Mouse (Mus musculus): ENCODE measurements at regions not wholly inside any gene's neighbourhood (a gene's known extent, or its start where the extent isn't known, plus 50 kb on each side); places are given as distances from the start of the nearest gene placed in this dataset.

- intact Hi-C loops (cut with DNase I): no loop called here
- DNase-seq (ENCODE audit: low spot score): no peak
Observed at GRCm38 (mm10) chr2:61527127-61527526, 51.3 kb upstream of the Tank start.

DNA sequence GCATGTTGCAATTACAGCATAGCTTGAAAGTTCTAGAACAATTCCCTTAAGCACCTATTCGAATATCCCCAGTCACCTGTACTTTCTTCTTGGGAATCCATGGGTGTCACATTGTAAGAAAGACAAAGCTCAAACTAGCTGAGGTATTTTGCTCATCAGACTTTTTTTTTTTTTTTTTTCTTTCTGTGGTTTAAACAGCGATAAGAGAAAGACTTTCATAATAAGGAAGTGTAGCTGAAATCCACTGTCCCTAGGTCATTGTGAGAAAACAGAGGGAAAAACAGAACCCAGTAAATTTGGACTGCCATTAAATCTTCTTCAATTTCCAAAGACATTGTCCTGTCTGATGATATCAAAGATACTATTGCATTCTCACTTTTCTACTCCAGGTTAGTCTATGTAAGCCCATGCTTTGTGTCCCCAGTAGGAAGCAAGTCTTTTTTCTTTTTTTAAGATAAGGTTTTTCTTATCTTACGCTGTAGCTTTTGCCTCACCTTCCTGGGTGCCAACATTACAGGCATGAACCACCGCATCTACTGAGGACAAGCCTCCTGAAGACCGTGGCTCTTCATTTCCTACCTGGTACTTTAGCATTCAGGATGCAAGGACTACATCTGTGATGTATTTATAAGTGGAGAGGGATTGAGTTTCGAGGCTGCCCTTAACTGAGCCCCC is 54.2 kb upstream of the Tank start:
- intact Hi-C loops (cut with DNase I): no loop called here
- no peak for DNase-seq (ENCODE audit: low spot score)

DNA sequence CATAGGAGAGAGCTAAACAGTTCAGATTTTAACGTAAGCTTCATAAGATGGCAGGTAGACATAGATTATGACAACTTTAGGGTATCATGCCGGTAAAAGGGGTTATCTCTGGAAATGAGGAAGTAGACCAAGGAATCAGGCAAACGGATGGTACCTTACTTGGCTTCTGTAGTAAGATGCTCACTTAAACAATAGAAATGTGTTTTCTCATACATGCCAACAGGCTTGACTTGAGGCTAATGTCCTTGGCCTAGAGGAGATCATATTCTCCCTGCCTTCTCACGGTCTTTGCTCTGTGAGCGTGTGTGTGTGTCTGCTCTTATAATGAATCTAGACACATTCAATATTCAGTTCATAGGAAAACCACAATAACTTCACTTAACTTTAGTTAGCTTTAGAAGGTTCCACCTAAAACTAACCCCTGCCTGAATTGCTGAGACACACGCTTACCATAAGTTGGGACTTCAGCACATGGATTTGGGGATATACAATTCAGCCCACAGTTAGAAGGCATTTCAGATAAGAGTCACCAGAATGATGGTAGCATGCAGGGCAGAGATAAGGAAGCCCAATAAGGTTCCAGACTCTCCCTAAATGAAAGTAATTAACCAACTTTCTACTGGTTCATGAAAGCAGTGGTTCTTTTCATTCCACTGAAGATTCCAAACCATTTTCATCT is 63.8 kb upstream of the Tank start:
- DNase-seq (ENCODE audit: low spot score): no peak

GRCm38 (mm10) chr2:61513787-61514444 is 64.5 kb upstream of the Tank start:
- DNase-seq (ENCODE audit: low spot score): no peak
- intact Hi-C loops (cut with DNase I): no loop called here

More for the DNA sequence above, 63.8 kb upstream of the Tank start:
- intact Hi-C loops (cut with DNase I): no loop called here

- no peak for DNase-seq (ENCODE audit: low spot score)
- intact Hi-C loops (cut with DNase I): no loop called here
Observed at GRCm38 (mm10) chr2:61503594-61503993, 74.8 kb upstream of the Tank start.

GRCm38 (mm10) chr2:61501922-61502321 is 76.5 kb upstream of the Tank start:
- intact Hi-C loops (cut with DNase I): no loop called here
- no peak for DNase-seq (ENCODE audit: low spot score)

- intact Hi-C loops (cut with DNase I): no loop called here
Observed at GRCm38 (mm10) chr2:61499266-61499665, 79.1 kb upstream of the Tank start.

GRCm38 (mm10) chr2:61497930-61498329 is 80.5 kb upstream of the Tank start:
- DNase-seq (ENCODE audit: low spot score): no peak
- intact Hi-C loops (cut with DNase I): no loop called here

More at GRCm38 (mm10) chr2:61499266-61499665, 79.1 kb upstream of the Tank start:
- no peak for DNase-seq (ENCODE audit: low spot score)

GRCm38 (mm10) chr2:61496968-61497367 is 81.4 kb upstream of the Tank start:
- intact Hi-C loops (cut with DNase I): no loop called here
- no peak for DNase-seq (ENCODE audit: low spot score)

GRCm38 (mm10) chr2:61493918-61494712 is 84.3 kb upstream of the Tank start:
- DNase-seq (ENCODE audit: low spot score): peak; percentile 20
- intact Hi-C loops (cut with DNase I): no loop called here

DNA sequence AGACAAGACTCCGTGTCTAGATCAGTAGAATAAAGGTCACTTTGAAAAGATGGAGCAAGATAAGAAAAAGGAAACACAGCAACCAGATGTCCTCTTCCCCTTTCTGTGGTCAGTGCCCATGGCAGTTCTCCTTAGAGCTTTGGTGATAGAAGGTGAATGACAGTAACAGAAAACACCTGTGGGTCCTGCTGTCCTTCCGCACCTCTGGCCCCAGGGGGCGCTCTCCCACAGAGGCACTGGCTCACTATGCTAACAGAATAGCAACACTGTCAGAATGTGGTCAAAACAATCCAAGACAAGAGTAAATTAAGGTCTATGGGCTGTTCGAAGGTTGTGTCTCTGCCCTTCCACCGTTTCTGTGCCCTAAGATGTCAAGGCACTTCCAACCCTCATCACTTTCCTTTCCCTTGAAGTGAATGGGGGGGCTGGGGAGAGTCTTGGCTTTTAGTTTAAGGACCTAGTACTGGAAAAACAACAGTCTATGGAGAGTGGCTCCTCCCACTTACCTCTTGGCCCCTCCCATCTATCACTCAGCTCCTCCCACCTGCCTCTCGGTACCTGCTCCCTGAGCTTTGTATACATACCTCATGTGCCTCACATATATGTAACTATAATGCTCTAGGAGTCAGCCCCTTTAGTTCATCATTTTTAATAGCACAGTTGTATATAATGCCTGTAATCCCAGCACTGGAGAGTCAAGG is 86.2 kb upstream of the Tank start:
- intact Hi-C loops (cut with DNase I): no loop called here
- no peak for DNase-seq (ENCODE audit: low spot score)

DNA sequence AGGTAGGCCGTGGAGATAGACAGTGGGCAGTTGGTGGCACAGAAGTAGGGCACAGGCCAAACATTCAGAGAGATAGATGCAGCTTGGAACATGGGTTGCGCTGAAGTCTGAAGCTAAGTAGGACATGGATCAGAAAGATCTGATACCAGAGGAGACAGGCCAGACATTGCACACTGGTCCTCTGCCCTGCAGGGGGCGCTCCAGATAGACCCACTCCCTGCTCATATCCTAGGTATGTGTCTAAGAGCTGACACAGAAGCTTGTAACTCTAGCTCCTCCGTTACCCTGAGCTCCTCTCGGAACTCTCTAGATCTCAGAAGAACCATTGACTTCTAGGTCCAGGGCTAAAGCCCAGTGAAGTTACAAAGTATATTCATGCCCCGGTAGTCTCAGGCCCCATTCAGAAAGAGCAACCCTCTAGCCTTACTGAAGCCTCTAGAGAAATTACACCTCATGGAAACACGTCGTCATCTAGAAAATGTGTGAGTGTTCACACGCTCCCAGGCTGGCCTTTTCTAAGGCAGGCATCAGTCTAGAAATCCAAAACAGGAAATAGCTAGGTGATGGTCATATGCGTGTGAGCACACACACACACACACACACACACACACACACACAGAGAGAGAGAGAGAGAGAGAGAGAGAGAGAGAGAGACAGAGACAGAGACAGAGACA is 87.8 kb upstream of the Tank start:
- no peak for DNase-seq (ENCODE audit: low spot score)
- intact Hi-C loops (cut with DNase I): no loop called here

GRCm38 (mm10) chr2:61489762-61490161 is 88.6 kb upstream of the Tank start:
- DNase-seq (ENCODE audit: low spot score): no peak
- intact Hi-C loops (cut with DNase I): no loop called here

- DNase-seq (ENCODE audit: low spot score): no peak
Observed at GRCm38 (mm10) chr2:61483820-61484219, 94.6 kb upstream of the Tank start.

DNA sequence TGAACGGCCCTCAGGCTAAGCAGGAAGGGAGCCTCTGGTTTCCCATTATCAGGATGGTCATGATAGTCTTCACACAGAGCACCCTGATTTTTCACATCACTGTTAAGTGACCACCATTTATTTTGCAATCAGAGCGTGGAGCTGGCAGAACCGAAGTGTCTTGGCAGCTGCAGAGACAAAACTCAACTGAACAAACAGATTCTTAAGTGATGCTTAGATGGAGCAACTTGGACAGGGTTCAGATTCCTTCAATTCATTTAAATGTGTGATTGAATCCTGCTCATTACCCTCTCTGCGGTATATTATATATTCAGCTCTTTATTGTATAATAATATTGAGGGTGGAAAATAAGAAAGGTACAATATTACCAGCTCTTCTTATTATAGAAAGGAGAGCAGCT is 101.7 kb upstream of the Tank start:
- no peak for DNase-seq (ENCODE audit: low spot score)
- intact Hi-C loops (cut with DNase I): no loop called here

More at GRCm38 (mm10) chr2:61483820-61484219, 94.6 kb upstream of the Tank start:
- intact Hi-C loops (cut with DNase I): no loop called here

DNA sequence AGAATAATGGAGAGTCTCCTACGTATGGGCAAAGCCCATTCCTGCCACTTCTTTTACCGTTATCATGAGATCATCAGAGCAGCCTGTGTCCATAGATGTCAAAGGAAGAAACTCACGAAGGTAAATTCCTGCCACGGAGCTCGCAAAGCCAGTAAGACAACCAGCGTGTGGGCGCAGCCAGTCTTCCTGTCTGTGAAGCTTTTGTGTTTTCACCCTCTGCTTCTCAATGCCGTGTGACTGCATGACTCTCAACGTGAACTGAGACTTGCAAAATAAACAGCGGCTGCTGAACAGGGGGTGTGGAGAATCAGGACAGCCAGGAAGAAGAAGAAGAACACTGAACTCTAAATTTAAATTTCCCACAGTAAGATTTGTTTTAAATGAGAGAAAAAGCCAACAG is 103.8 kb upstream of the Tank start:
- no peak for DNase-seq (ENCODE audit: low spot score)
- intact Hi-C loops (cut with DNase I): no loop called here

DNA sequence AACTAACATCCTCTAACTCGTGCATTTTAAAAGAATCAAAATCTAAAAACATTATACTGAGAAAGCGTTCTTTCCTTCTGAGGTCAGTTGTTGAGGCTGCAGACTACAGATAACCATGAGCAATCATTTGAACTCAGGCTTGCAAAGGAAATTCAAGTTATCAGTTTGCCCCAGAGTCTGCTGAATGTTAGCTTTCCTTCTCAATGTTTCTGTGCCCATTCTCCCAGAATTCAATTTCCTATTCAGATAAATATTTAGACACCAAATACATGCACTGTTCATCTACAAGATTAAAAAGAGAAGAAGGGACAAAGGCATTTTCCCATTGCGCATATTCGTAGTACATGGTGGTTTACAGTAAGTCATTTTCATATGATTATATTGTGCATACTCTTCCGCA is 107.9 kb upstream of the Tank start:
- DNase-seq (ENCODE audit: low spot score): no peak
- intact Hi-C loops (cut with DNase I): no loop called here

- DNase-seq (ENCODE audit: low spot score): no peak
- intact Hi-C loops (cut with DNase I): no loop called here
Observed at GRCm38 (mm10) chr2:61470064-61470463, 108.3 kb upstream of the Tank start.

- intact Hi-C loops (cut with DNase I): loop anchor here (5.0 kb wide), 1 partner anchor 849 kb away; no protein-coding TSS in a partner anchor
- DNase-seq (ENCODE audit: low spot score): no peak
Observed at GRCm38 (mm10) chr2:61455902-61456301, 122.5 kb upstream of the Tank start.
